Mouse (Mus musculus) ES-Bruce4 (cell line): ENCODE data around the gene Cntn4.

Experiments
- CTCF ChIP-seq: IDR thresholded peaks from one replicate; pipeline ENCODE4 v1.8.1; 2011; ENCODE audit warnings: low read depth, low read length
- EP300 ChIP-seq: IDR thresholded peaks from 2 replicates; pipeline ENCODE4 v1.6.1; 2011; ENCODE audit warnings: low read depth, low read length; ENCODE audit not compliant: insufficient read depth

DNA sequence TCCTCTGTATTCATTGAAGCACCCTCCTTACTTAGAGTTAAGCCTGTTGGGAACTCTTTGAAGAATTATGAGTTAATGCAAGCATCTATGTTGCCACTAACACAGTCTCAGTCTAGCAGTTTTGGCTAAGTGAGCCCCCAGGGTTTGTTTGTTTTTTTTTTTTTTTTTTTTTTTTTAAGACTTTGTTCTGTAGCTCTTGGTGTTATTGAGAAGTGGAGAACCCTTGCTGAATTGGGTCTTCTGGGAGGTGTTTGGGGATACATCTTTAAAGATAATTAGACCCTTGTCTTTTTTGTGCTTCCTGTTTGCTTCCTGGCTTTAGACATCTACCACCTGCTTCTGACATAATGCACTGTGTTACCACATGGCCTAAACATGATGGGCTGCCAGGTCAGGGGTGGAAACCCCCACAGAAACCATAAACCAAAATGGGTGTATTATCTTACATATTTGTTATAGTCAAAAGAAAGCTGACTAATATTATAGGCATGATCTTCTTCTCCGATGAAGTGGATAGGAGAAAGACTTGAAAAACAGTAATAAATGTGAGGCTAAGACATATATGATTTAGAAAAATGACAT, 1062.9 kb downstream of the Cntn4 start:
- TF ChIP-seq CTCF (no peak), EP300 (no peak)
